Mouse (Mus musculus) bone marrow macrophage, adult 2 months (primary cell): ENCODE measurements around the gene Mastl.

ENCODE experiments used
- CTCF ChIP-seq: IDR thresholded peaks from 2 replicates; pipeline ENCODE4 v1.5.1; 2012; ENCODE audit warnings: low read depth, mild to moderate bottlenecking, low read length, moderate library complexity
- POLR2A ChIP-seq: IDR thresholded peaks from 2 replicates; pipeline ENCODE4 v1.6.1; 2012; ENCODE audit warnings: mild to moderate bottlenecking, low read depth, low read length, borderline replicate concordance

DNA sequence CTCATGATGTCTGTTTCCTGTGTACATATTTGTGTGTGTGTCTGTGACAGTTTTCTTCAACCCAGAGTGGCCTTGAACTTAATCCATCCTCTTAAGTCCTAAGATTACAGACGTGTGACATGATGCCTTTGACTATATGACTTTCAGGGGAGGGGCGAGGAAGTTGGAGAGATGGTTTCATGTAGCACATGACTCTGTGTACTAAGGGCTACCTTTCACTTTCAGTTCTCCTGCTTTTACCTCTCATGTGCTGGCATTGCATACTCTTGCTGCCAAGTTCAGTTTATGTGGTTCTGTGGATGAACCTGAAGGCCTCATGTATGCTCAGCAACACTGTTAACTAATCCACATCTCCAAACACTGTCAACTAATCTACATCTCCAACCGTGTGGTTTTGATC, 16.5 kb upstream of the Mastl start:
- TF ChIP-seq CTCF (no peak), POLR2A (no peak)
